Mouse (Mus musculus): ENCODE measurements at regions not wholly inside any gene's neighbourhood (a gene's known extent, or its start where the extent isn't known, plus 50 kb on each side); places are given as distances from the start of the nearest gene placed in this dataset.

- TF ChIP-seq POLR2A (IDR thresholded peaks at IDR 0.05; ENCODE audit: control insufficient read depth, extremely low read depth, insufficient read depth, low read length, poor library complexity), result no peak
- TF ChIP-seq CTCF (IDR thresholded peaks at IDR 0.05; ENCODE audit: borderline replicate concordance, control insufficient read depth, extremely low read depth, insufficient read depth, low read length, poor library complexity), result no peak
Observed at GRCm38 (mm10) chr15:62466856-62467255, 1378.1 kb downstream of the Gsdmc2 start.
